Mouse (Mus musculus): ENCODE results near the gene Slfn2.

- TF ChIP-seq CTCF (IDR thresholded peaks at IDR 0.05; ENCODE audit: low read depth) (no peak), EP300 (optimal IDR thresholded peaks at IDR 0.05) (no peak)
Observed at GRCm38 (mm10) chr11:83077714-83078422, 13.0 kb downstream of the Slfn2 start.

Data from stomach, postnatal 0 days (tissue).